Mouse (Mus musculus) stomach, embryonic 14.5 days (tissue): ENCODE results near the gene Cetn4. TPM values are rescaled to one million over a fixed set of nuclear protein-coding genes. Genes with fewer than 3 reads are reported as not detected.

Experiments
- ATAC-seq: fragments of 200-750 bp; cut with Nextera tagmentation; 2 replicates; pipeline ENCODE4 v1.8.0; 2017; ENCODE audit warnings: low read depth, moderate TSS enrichment; ENCODE audit not compliant: insufficient number of reproducible peaks, insufficient read depth, low FRiP score
- H3K27ac ChIP-seq: fragments of 300-500 bp; sonication (generic); 2 replicates; pipeline ENCODE4 v1.5.1; 2014; ENCODE audit warnings: mild to moderate bottlenecking, low read length, moderate library complexity, mixed read lengths
- H3K27me3 ChIP-seq: fragments of 300-500 bp; sonication (generic); 2 replicates; pipeline ENCODE4 v1.6.1; 2014; ENCODE audit warnings: low read length, control low read depth, mixed read lengths; ENCODE audit not compliant: control insufficient read depth, insufficient read depth
- H3K36me3 ChIP-seq: fragments of 300-500 bp; sonication (generic); 2 replicates; pipeline ENCODE4 v1.6.1; 2014; ENCODE audit warnings: mild to moderate bottlenecking, control low read depth, low read length, moderate library complexity, mixed read lengths; ENCODE audit not compliant: control insufficient read depth, insufficient read depth
- H3K4me1 ChIP-seq: fragments of 300-500 bp; sonication (generic); 2 replicates; pipeline ENCODE4 v1.6.1; 2014; ENCODE audit warnings: low read length, control low read depth, mixed read lengths; ENCODE audit not compliant: control insufficient read depth, insufficient read depth
- H3K4me2 ChIP-seq: fragments of 300-500 bp; sonication (generic); replicated peaks from 2 replicates; pipeline ENCODE4 v1.6.1; 2014; ENCODE audit warnings: low read depth, low read length, control low read depth
- H3K4me3 ChIP-seq: fragments of 300-500 bp; sonication (generic); 2 replicates; pipeline ENCODE4 v1.5.1; 2014; ENCODE audit warnings: low read depth, low read length, control low read depth
- H3K9ac ChIP-seq: fragments of 300-500 bp; sonication (generic); replicated peaks from 2 replicates; pipeline ENCODE4 v1.6.1; 2014; ENCODE audit warnings: low read depth, mild to moderate bottlenecking, control low read depth, low read length, moderate library complexity, mixed read lengths
- H3K9me3 ChIP-seq: fragments of 300-500 bp; sonication (generic); 2 replicates; pipeline ENCODE4 v1.6.1; 2016; ENCODE audit warnings: low read depth, low read length, control low read depth; ENCODE audit not compliant: control insufficient read depth
- WGBS: fragments of 180-500 bp; shearing (Covaris S2); extraction: QIAGEN DNeasy Blood & Tissue Kit; methylation state at CpG from one replicate; pipeline ENCODE4 v1.1.7; 2014; 5-methylcytosine and 5-hydroxymethylcytosine counted together
- polyA plus RNA-seq: library from polyadenylated mRNA; unstranded; fragments of >200 nt; fragmentation: Nextera tagmentation; extraction: Ambion mirVana; gene quantifications from 2 replicates; pipeline ENCODE4 v1.2.1, GENCODE M21; 2014

Cetn4 gene
- polyA plus RNA-seq, 1 experiment from 2014 or later, result 2.3 TPM

DNA sequence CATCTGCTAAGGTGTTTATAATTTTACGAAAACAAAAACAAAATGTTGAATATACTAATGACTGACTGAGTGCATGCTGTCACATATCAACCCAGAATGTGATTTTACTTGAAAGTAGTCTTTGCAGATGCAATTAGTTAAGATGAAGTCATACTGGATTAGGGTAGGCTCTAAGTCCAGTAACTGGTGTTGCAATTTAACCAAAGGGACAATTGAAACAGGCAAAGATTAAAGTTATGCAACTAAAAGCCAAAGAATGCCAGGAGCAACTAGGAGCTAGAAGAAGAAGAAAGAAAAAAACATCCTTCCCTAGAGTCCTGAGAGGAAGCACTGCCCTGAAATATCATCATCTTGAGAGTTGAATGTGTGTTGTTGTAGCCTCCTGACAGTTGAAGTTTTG, 3.7 kb upstream of the Cetn4 start:
- Histone ChIP-seq H3K27ac (no peak overlapping the region), H3K9ac (no peak overlapping the region), H3K36me3 (peaks cover 6% of the 10 kb centered on the region; the same call in 1 of the 2 replicates), H3K9me3 (no peaks in the 10 kb centered on the region), H3K4me2 (no peak overlapping the region), H3K4me1 (0 out of 2 replicates have a peak, but pooled peaks cover 3% of the 10 kb centered on the region), H3K4me3 (no peak overlapping the region), H3K27me3 (no peaks in the 10 kb centered on the region)
- ATAC-seq, result no peak
- 93% methylated on average over 1 of the region's 1 CpGs for WGBS

DNA sequence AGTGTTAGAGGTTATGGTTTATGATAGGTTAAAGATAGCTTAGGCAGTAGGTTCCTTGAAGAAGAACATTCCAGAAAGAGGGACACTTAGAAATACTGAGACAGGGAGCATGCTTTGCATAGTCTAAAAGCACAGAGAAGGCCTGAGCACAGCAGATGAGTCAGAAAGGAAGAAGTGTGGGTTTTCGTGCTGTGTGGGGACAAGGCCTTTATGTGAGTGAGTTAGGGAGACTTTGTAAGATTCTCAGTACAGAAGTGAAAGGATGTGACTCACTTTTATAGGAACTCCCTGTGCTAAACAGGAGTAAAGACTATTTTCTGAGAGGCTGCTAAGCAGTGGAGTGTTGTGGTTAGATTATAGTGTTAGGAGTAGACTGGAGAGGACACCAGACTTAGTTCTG, 863 bp upstream of the Cetn4 start:
- WGBS, result 29% methylated on average over 1 of the region's 1 CpGs
- Histone ChIP-seq H3K9ac (no peak overlapping the region), H3K4me1 (0 out of 2 replicates have a peak, but pooled peaks cover 3% of the 10 kb centered on the region), H3K4me3 (peak overlapping the region; percentile 79), H3K27me3 (no peaks in the 10 kb centered on the region), H3K9me3 (no peaks in the 10 kb centered on the region), H3K36me3 (no peaks in the 10 kb centered on the region), H3K27ac (no peak overlapping the region), H3K4me2 (peak overlapping the region; percentile 62)
- ATAC-seq, result no peak

DNA sequence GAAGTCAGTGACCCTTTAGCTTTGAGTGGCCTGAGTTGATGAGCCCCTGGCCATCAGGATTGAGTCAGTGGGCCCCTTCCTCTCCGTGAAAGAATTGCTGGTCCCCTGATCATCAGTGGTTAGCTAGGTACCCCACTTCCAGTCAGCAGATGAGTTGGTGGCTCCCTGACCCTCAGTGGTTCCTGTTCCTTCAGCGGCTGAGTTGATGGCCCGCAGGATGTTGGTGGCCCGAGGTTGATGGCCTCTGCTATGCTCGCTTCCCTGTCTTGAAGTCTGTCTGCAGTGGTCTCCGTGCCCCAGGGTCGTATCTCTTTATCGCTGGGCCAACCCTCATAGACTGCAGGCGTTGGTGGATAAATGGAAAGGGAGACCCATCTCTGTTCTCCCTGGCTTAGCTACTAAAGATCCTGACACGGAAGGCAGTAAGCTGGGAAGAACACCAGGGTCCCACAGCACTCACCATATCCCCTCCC, 575 bp downstream of the Cetn4 start:
- Histone ChIP-seq H3K36me3 (no peaks in the 10 kb centered on the region), H3K9me3 (no peaks in the 10 kb centered on the region), H3K27ac (no peak overlapping the region), H3K4me3 (peak overlapping the region; percentile 79), H3K27me3 (no peaks in the 10 kb centered on the region), H3K4me1 (0 out of 2 replicates have a peak, but pooled peaks cover 3% of the 10 kb centered on the region), H3K9ac (peak overlapping the region; percentile 71; the same call in 1 of the 2 replicates), H3K4me2 (peak overlapping the region; percentile 62)
- ATAC-seq, result no peak
- WGBS, result 3% methylated on average over 10 of the region's 10 CpGs

DNA sequence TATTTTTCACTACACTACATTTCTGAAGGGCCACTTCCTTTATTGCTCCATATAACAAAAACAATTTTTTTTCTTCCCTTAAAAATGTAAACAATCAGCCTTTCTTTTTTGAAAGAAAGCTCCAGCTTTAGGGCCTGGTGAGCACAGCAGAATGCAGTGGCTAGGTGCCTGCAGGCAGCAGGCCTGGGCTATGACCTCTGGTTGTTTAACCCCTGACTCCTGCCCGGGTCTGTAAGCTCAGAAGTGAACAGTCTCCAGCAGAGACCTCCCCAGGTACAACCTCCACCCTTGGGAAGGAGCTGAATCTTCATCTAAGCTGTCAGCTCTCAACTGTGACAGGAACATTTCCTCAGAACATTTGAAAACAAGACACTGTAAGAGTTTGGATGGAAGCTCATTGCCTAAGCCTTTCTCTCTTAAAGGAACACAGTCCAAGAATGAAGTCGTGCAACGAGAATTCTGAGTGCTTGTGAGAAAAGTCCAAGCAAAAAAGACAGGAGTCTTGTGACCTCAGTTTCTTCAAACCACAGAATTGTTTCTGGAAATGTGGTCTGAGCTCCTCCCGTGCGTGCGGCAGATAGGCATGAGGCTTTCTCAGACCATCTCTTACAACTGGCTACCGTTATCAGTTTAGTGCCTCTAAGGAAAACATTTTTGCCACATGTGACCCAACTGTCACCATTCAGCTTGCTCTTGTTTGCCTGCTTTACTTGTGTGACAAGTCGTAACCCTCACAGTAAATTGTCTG, 8.9 kb downstream of the Cetn4 start:
- ATAC-seq, result no peak
- 63% methylated on average over 8 of the region's 8 CpGs for WGBS
- H3K27ac ChIP-seq, result no peak overlapping the region

DNA sequence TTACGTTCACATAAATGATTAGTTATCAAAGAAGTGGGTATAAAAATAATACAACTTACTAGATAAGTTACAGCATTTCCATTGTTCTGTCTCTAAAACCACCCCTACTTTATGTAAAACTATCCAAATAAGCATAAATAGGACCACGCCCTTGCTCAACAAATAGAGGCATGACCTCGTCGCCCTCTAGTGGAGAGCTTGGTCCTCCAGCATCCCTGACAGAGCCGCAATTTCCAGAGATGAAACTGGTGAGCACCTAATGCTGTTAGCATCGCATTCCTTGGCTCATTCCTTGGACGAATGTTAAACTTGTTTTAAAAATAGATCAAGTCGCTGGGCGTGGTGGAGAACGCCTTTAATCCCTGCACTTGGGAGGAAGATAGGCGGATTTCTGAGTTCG, 9.8 kb downstream of the Cetn4 start:
- no peak overlapping the region for H3K4me2 ChIP-seq
- H3K9ac ChIP-seq, result no peak overlapping the region
- no peak for ATAC-seq
- H3K4me3 ChIP-seq, result no peak overlapping the region
- H3K36me3 ChIP-seq, result no peaks in the 10 kb centered on the region
- no peaks in the 10 kb centered on the region for H3K9me3 ChIP-seq
- no peaks in the 10 kb centered on the region for H3K4me1 ChIP-seq
- H3K27me3 ChIP-seq, result no peaks in the 10 kb centered on the region
- H3K27ac ChIP-seq, result no peak overlapping the region
- WGBS, result 38% methylated on average over 12 of the region's 12 CpGs

More for the DNA sequence above, 8.9 kb downstream of the Cetn4 start:
- H3K9me3 ChIP-seq, result no peaks in the 10 kb centered on the region
- H3K9ac ChIP-seq, result no peak overlapping the region; the same call in 1 of the 2 replicates
- no peaks in the 10 kb centered on the region for H3K27me3 ChIP-seq
- H3K4me3 ChIP-seq, result no peak overlapping the region
- no peaks in the 10 kb centered on the region for H3K4me1 ChIP-seq
- H3K4me2 ChIP-seq, result no peak overlapping the region
- H3K36me3 ChIP-seq, result no peaks in the 10 kb centered on the region

DNA sequence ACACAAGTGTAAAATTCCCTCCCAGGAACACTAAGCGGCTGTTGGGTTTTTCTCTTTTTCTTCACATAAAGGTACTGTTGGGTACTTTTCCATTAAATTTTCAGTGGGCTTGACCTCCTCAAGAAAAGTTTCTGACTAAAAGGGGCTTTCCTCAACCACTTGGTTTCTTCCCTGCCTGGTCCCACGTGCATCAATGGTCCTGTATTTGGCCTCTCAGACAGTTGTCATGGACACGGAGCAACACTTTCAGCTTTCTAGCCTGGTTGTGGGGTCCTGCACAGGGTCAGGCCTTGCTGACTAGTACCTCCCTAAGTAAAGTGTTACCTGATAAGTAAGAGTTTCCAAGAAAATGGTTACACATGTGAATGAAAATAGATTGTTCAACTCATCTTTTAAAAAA, 13.0 kb downstream of the Cetn4 start:
- Histone ChIP-seq H3K27me3 (no peaks in the 10 kb centered on the region), H3K4me2 (no peak overlapping the region), H3K36me3 (no peaks in the 10 kb centered on the region), H3K4me1 (no peaks in the 10 kb centered on the region), H3K9me3 (no peaks in the 10 kb centered on the region), H3K4me3 (no peak overlapping the region), H3K9ac (no peak overlapping the region), H3K27ac (no peak overlapping the region)
- 76% methylated on average over 3 of the region's 3 CpGs for WGBS
- no peak for ATAC-seq

DNA sequence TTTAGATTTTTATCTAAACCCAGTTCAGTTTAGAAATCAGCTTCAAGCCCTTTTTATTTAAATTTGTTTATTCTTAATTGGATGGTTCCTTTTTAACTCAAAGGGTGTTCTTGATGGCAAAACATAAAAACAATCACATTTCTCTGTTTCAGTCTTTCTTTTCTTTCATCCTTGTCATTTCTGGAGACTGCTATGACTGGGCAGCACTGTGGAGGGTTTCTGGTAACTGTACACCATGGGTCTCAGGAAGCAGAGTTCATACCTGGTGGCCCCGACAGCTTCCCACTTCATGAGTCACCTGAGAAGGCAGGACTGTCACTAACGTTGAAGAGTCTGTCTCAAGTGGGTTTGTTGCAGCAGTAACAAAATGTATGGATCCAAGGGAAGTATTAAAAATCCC, 19.9 kb downstream of the Cetn4 start:
- no peaks in the 10 kb centered on the region for H3K4me1 ChIP-seq
- no peak overlapping the region for H3K4me2 ChIP-seq
- no peak overlapping the region for H3K27ac ChIP-seq
- no peaks in the 10 kb centered on the region for H3K36me3 ChIP-seq
- no peak overlapping the region for H3K9ac ChIP-seq
- H3K27me3 ChIP-seq, result no peaks in the 10 kb centered on the region
- H3K9me3 ChIP-seq, result no peaks in the 10 kb centered on the region
- ATAC-seq, result no peak
- H3K4me3 ChIP-seq, result no peak overlapping the region
- 60% methylated on average over 2 of the region's 2 CpGs for WGBS

DNA sequence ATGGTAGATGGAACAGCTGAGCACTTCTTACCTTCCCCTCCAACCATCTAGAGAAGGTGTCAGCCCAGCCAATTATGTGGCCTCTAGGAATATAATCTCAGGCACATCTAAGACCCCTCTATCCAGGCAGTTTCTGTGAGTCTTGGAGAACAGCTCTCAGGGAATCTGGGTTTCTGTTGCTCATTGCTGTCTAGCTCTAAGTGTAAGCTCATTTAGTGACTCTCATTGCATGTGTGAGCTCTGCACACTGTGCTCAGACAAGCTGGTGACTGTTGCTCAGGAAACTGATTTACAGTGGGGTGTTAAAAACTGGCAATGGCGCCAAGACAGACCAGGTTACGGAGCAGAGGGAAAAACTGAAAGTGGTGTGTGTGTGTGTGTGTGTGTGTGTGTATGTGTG, 20.6 kb downstream of the Cetn4 start:
- Histone ChIP-seq H3K4me1 (no peaks in the 10 kb centered on the region), H3K27me3 (no peaks in the 10 kb centered on the region), H3K9ac (no peak overlapping the region), H3K4me3 (no peak overlapping the region), H3K9me3 (no peaks in the 10 kb centered on the region), H3K4me2 (no peak overlapping the region), H3K27ac (no peak overlapping the region), H3K36me3 (no peaks in the 10 kb centered on the region)
- WGBS, result 87% methylated on average over 2 of the region's 2 CpGs
- no peak for ATAC-seq
